Comparison of ENCODE assay signal across 10 mouse cellular contexts in the genomic region with DNA sequence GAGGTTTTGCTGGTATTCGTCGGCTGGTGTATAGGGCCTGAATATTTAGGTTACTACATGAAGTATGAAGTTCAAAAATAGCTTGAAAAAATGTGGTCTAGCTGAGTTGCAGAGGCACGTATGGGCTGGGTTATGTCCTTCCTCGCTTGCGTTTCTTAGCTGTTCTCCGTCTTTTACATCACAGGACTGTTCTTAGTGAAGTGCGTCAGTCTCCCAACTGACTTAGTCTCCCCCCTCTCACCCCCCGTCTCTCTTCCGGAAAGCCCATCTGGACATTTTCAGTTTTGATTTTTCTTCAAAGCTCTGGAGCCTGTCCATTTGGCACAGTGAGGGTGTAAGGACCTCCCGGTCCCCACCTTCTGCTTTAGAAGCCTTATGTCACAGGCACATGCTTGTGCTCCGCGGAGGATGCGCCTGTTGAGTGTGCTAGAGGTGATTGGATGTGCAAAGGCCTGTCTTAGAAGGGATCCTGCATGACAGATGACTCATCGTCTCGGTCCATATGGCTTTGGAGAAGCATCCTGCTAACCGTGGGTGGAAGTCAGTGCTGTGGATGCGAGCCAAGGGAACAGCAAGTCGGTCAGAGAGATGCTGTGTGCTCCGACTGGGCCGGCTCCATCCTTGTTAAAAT. TPM values are rescaled to one million over a fixed set of nuclear protein-coding genes. Genes with fewer than 3 reads are reported as not detected.
DNase-seq lines count a peak whose midpoint lies in the region; ATAC-seq lines count a peak whose summit lies in the region.
"Had no signal": no experiment of that assay in that cellular context is flagged by ENCODE, and none has a peak within 500 bp of the region (broad histone marks: within the 10 kb centered on the region; RNA-seq: fewer than 3 reads in every experiment).

No protein-coding gene starts in this region.

- no peak overlapping the region for H3K27ac ChIP-seq in heart, embryonic 10.5 days
- no peak overlapping the region for H3K27ac ChIP-seq in forebrain, embryonic 16.5 days (ENCODE audit: low read length)
- H3K27ac ChIP-seq: limb, embryonic 12.5 days had no signal

- H3K9ac ChIP-seq in forebrain, embryonic 16.5 days (replicated peaks; ENCODE audit: low read depth, low read length), result no peak overlapping the region
- H3K9ac ChIP-seq: limb, embryonic 12.5 days had no signal

- no peaks in the 10 kb centered on the region for H3K27me3 ChIP-seq in heart, embryonic 10.5 days (ENCODE audit: insufficient read depth, poor library complexity, severe bottlenecking)
- no peaks in the 10 kb centered on the region for H3K27me3 ChIP-seq in forebrain, embryonic 16.5 days (replicated peaks; ENCODE audit: control insufficient read depth, insufficient read depth, low read length)
- H3K27me3 ChIP-seq: CH12.LX; limb, embryonic 12.5 days had no signal

- peaks cover 9% of the 10 kb centered on the region for H3K36me3 ChIP-seq in heart, embryonic 10.5 days
- no peaks in the 10 kb centered on the region for H3K36me3 ChIP-seq in forebrain, embryonic 16.5 days (ENCODE audit: control insufficient read depth, insufficient read depth)
- H3K36me3 ChIP-seq: limb, embryonic 12.5 days had no signal

- 90% methylated on average over 20 of the region's 20 CpGs for WGBS in heart, embryonic 10.5 days
- 64% methylated on average over 20 of the region's 20 CpGs for WGBS in forebrain, embryonic 16.5 days

- DNase-seq in heart, adult 18-20 months, result peak; percentile 50 to 57
- no peak for DNase-seq in heart, embryonic 10.5 days (ENCODE audit: low spot score)
- DNase-seq in layer of hippocampus, adult 18-20 months (ENCODE audit: low spot score in 2 of 2), result peak; percentile 87 to 95
- DNase-seq in lung, postnatal 14 days, result peak; percentile 16
- no peak for DNase-seq in adrenal gland, postnatal 4 days (ENCODE audit: low spot score in 2 of 2)

- peak; percentile 97 for ATAC-seq in forebrain, embryonic 16.5 days
- ATAC-seq in monocyte, adult 5-6 weeks (replicated peaks; ENCODE audit: insufficient number of reproducible peaks, low FRiP score, low TSS enrichment, poor library complexity, severe bottlenecking), result no peak
- ATAC-seq in megakaryocyte-erythroid progenitor cell, adult 5-6 weeks (replicated peaks; ENCODE audit: low FRiP score, low TSS enrichment, poor library complexity, severe bottlenecking), result no peak

- peaks cover 22% of the 10 kb centered on the region for H3K4me1 ChIP-seq in heart, embryonic 10.5 days
- peaks cover 8% of the 10 kb centered on the region for H3K4me1 ChIP-seq in forebrain, embryonic 16.5 days (replicated peaks; ENCODE audit: control insufficient read depth, insufficient read depth, low read length)
- H3K4me1 ChIP-seq: limb, embryonic 12.5 days had no signal

- no peak overlapping the region for H3K4me2 ChIP-seq in forebrain, embryonic 16.5 days (ENCODE audit: low read length)
- H3K4me2 ChIP-seq: limb, embryonic 12.5 days had no signal

- H3K9me3 ChIP-seq in heart, embryonic 10.5 days, result no peaks in the 10 kb centered on the region
- no peaks in the 10 kb centered on the region for H3K9me3 ChIP-seq in forebrain, embryonic 16.5 days (ENCODE audit: control insufficient read depth, low read length)

- no peak overlapping the region for H3K4me3 ChIP-seq in heart, embryonic 10.5 days
- no peak overlapping the region for H3K4me3 ChIP-seq in forebrain, embryonic 16.5 days (replicated peaks; ENCODE audit: low read length)
- H3K4me3 ChIP-seq: limb, embryonic 12.5 days had no signal

RNA-seq across cellular contexts. Expression of a gene that starts 31.2 kb away (rescaled TPM):
- total RNA-seq in heart, adult 18-20 months (2021), result 10 to 100 TPM; 31.6 to 40.8 TPM
- 28.5 and 30.4 TPM in 2 replicates for polyA plus RNA-seq in heart, embryonic 10.5 days (2016; fragmentation: Nextera tagmentation; extraction: Ambion mirVana)
- 8.8 and 9.5 TPM in 2 replicates for polyA plus RNA-seq in forebrain, embryonic 16.5 days (2015; fragmentation: Nextera tagmentation; extraction: Ambion mirVana)
- total RNA-seq in layer of hippocampus, adult 18-20 months (2021), result 10 to 100 TPM; 84.1 to 87.1 TPM
- 10 to 100 TPM in 1 of 2 experiments, 1 to 10 TPM in 1; 7.1 to 12.2 TPM for total RNA-seq in adrenal gland, postnatal 4 days (2021)
- total RNA-seq in monocyte, adult 5-6 weeks (2017), result 0.19 TPM in 1 of 3 replicates, not detected in the others
- total RNA-seq in megakaryocyte-erythroid progenitor cell, adult 5-6 weeks (2014; fragmentation: Nextera tagmentation), result 0.07 TPM in 1 of 2 replicates, not detected in the other
- total RNA-seq in megakaryocyte-erythroid progenitor cell, adult 5-6 weeks (2017), result 0.61 and 1.9 TPM in 2 replicates

RNA-seq across cellular contexts. Expression of a gene that starts 46.2 kb away (rescaled TPM):
- under 1 TPM; 0.51 to 0.74 TPM for total RNA-seq in heart, adult 18-20 months (2021)
- 0.44 and 0.59 TPM in 2 replicates for polyA plus RNA-seq in heart, embryonic 10.5 days (2016; fragmentation: Nextera tagmentation; extraction: Ambion mirVana)
- polyA plus RNA-seq in forebrain, embryonic 16.5 days (2015; fragmentation: Nextera tagmentation; extraction: Ambion mirVana), result 31.6 and 34.6 TPM in 2 replicates
- total RNA-seq in layer of hippocampus, adult 18-20 months (2021), result 100 to 1,000 TPM; 287 to 314 TPM
- total RNA-seq in adrenal gland, postnatal 4 days (2021), result 10 to 100 TPM in 1 of 2 experiments, 1 to 10 TPM in 1; 8.6 to 11.7 TPM
- 0.58 TPM in 1 of 3 replicates, not detected in the others for total RNA-seq in monocyte, adult 5-6 weeks (2017)
- total RNA-seq in megakaryocyte-erythroid progenitor cell, adult 5-6 weeks (2014; fragmentation: Nextera tagmentation), result 35.2 and 35.5 TPM in 2 replicates
- total RNA-seq in megakaryocyte-erythroid progenitor cell, adult 5-6 weeks (2017), result 40.5 and 40.8 TPM in 2 replicates
- total RNA-seq: CH12.LX had no signal

Comparison
In these comparisons a context has a peak if more than half of its experiments do, and no peak if none do; other contexts are left out.
1. DNase-seq: peak in heart, adult 18-20 months (2 of 2), layer of hippocampus, adult 18-20 months (2 of 2) and lung, postnatal 14 days (single experiment); none in heart, embryonic 10.5 days (single experiment) and adrenal gland, postnatal 4 days (0 of 2).
2. RNA of a gene that starts 46.2 kb away (total RNA-seq): 287 to 314 TPM in layer of hippocampus, adult 18-20 months; 35.2 to 40.8 TPM in megakaryocyte-erythroid progenitor cell, adult 5-6 weeks, 8.6 to 11.7 TPM in adrenal gland, postnatal 4 days, 0.51 to 0.74 TPM in heart, adult 18-20 months and 0.58 TPM in monocyte, adult 5-6 weeks; every median in the first group is over 4 times any median in the second.